Mouse (Mus musculus) heart, adult 2 months (tissue): ENCODE measurements around the gene Gyg. TPM values are rescaled to one million over a fixed set of nuclear protein-coding genes. Genes with fewer than 3 reads are reported as not detected.

Experiments used
- DNase-seq, 2 experiments: peaks; one replicate each; pipeline ENCODE4 v3.0.0; 2021
- H3K27ac ChIP-seq: fragments of 200-600 bp; 2 replicates; pipeline ENCODE4 v1.8.1; 2022
- H3K27me3 ChIP-seq: fragments of 200-500 bp; 2 replicates; pipeline ENCODE4 v1.6.1; 2012; ENCODE audit warnings: mild to moderate bottlenecking, low read length, inconsistent platforms, mixed read lengths; ENCODE audit not compliant: control insufficient read depth, insufficient read depth
- H3K36me3 ChIP-seq: fragments of 200-500 bp; 2 replicates; pipeline ENCODE4 v1.6.1; 2012; ENCODE audit warnings: low read length, inconsistent platforms; ENCODE audit not compliant: control insufficient read depth, insufficient read depth
- H3K4me1 ChIP-seq: fragments of 200-500 bp; 2 replicates; pipeline ENCODE4 v1.6.1; 2011; ENCODE audit warnings: low read length; ENCODE audit not compliant: control insufficient read depth, insufficient read depth
- H3K4me3 ChIP-seq: fragments of 200-600 bp; 2 replicates; pipeline ENCODE4 v1.8.1; 2022
- H3K79me2 ChIP-seq: fragments of 200-500 bp; replicated peaks from 2 replicates; pipeline ENCODE4 v1.6.1; 2012; ENCODE audit warnings: mild to moderate bottlenecking, inconsistent platforms, low read length, moderate library complexity, mixed read lengths; ENCODE audit not compliant: control insufficient read depth, insufficient read depth
- H3K9ac ChIP-seq: fragments of 200-500 bp; 2 replicates; pipeline ENCODE4 v1.6.1; 2012; ENCODE audit warnings: low read depth, mild to moderate bottlenecking, control low read depth, inconsistent platforms, low read length, mixed read lengths
- CTCF ChIP-seq: fragments of 200-600 bp; IDR thresholded peaks from 2 replicates; pipeline ENCODE4 v1.8.1; 2022; ENCODE audit warnings: antibody characterized with exemption, mild to moderate bottlenecking, moderate library complexity
- EP300 ChIP-seq: fragments of 200-500 bp; IDR thresholded peaks from 2 replicates; pipeline ENCODE4 v1.6.1; 2011; ENCODE audit warnings: low read depth, low read length, control low read depth; ENCODE audit not compliant: insufficient read depth
- POLR2A ChIP-seq: fragments of 200-500 bp; IDR thresholded peaks from 2 replicates; pipeline ENCODE4 v1.6.1; 2011; ENCODE audit warnings: mild to moderate bottlenecking, low read depth, low read length, control low read depth; ENCODE audit not compliant: insufficient read depth
- WGBS: fragments of 180-500 bp; shearing (Covaris S2); methylation state at CpG from one replicate; pipeline ENCODE4 v1.1.7; 2018; 5-methylcytosine and 5-hydroxymethylcytosine counted together
- intact Hi-C: fragments of 180-260 bp; cut with DNase I; formaldehyde crosslinking; loops from one replicate; pipeline ENCODE4 v1.15.1; 2025
- polyA plus RNA-seq: library from polyadenylated mRNA; depleted of rRNA; stranded (reverse); fragments of >200 nt; gene quantifications from 2 replicates; pipeline ENCODE4 v1.2.3, GENCODE M21; 2012
- total RNA-seq, 2 experiments: library from RNA; stranded (reverse); gene quantifications; 2 replicates each; pipeline ENCODE4 v1.2.3; 2021

Gyg gene
- total and polyA plus RNA-seq, 3 experiments, result 114 to 161 (median 145) TPM

- no peak overlapping the region for H3K27ac ChIP-seq
- H3K4me3 ChIP-seq, result no peak overlapping the region
- H3K4me1 ChIP-seq, result no peaks in the 10 kb centered on the region; the same call in 1 of the 2 replicates
- H3K79me2 ChIP-seq, result no peaks in the 10 kb centered on the region
- H3K36me3 ChIP-seq, result peaks cover 32% of the 10 kb centered on the region
- no peak for DNase-seq
- no peaks in the 10 kb centered on the region for H3K27me3 ChIP-seq
- 78% methylated on average over 1 of the region's 1 CpGs for WGBS
- TF ChIP-seq EP300, result no peak
- no peak for TF ChIP-seq POLR2A
- TF ChIP-seq CTCF, result no peak
- no peak overlapping the region for H3K9ac ChIP-seq
- intact Hi-C loops, result no loop called here
Observed at GRCm38 (mm10) chr3:20145696-20146113, 9.4 kb downstream of the Gyg start.

- H3K4me1 ChIP-seq, result no peaks in the 10 kb centered on the region
Observed at GRCm38 (mm10) chr3:20144401-20144800, 10.7 kb downstream of the Gyg start.

GRCm38 (mm10) chr3:20143726-20144125, 11.4 kb downstream of the Gyg start:
- TF ChIP-seq EP300, result no peak
- TF ChIP-seq CTCF, result no peak
- TF ChIP-seq POLR2A, result no peak
- Histone ChIP-seq H3K27ac (no peak overlapping the region), H3K27me3 (no peaks in the 10 kb centered on the region), H3K79me2 (no peaks in the 10 kb centered on the region; the same call in 1 of the 2 replicates), H3K4me1 (no peaks in the 10 kb centered on the region), H3K9ac (no peak overlapping the region), H3K36me3 (peaks cover 18% of the 10 kb centered on the region), H3K4me3 (no peak overlapping the region)
- DNase-seq, result no peak
- WGBS, result 82% methylated on average over 3 of the region's 3 CpGs
- intact Hi-C loops, result no loop called here

More at GRCm38 (mm10) chr3:20144401-20144800, 10.7 kb downstream of the Gyg start:
- H3K9ac ChIP-seq, result no peak overlapping the region
- H3K27me3 ChIP-seq, result no peaks in the 10 kb centered on the region
- peaks cover 23% of the 10 kb centered on the region for H3K36me3 ChIP-seq
- 61% methylated on average over 2 of the region's 2 CpGs for WGBS
- no peaks in the 10 kb centered on the region; the same call in 1 of the 2 replicates for H3K79me2 ChIP-seq
- intact Hi-C loops, result no loop called here
- H3K27ac ChIP-seq, result no peak overlapping the region
- DNase-seq, result no peak
- TF ChIP-seq CTCF, result no peak
- TF ChIP-seq EP300, result no peak
- no peak for TF ChIP-seq POLR2A
- no peak overlapping the region for H3K4me3 ChIP-seq

- TF ChIP-seq CTCF (no peak), EP300 (no peak)
- WGBS, result 67% methylated on average over 3 of the region's 3 CpGs
- Histone ChIP-seq H3K9ac (no peak overlapping the region), H3K4me1 (no peaks in the 10 kb centered on the region), H3K27me3 (no peaks in the 10 kb centered on the region), H3K36me3 (peaks cover 18% of the 10 kb centered on the region), H3K27ac (no peak overlapping the region), H3K4me3 (no peak overlapping the region), H3K79me2 (no peaks in the 10 kb centered on the region; the same call in 1 of the 2 replicates)
- DNase-seq, result no peak
- intact Hi-C loops, result no loop called here
Observed at GRCm38 (mm10) chr3:20142576-20142975, 12.5 kb downstream of the Gyg start.

GRCm38 (mm10) chr3:20142101-20142500, 13.0 kb downstream of the Gyg start:
- Histone ChIP-seq H3K36me3 (peaks cover 18% of the 10 kb centered on the region), H3K9ac (no peak overlapping the region), H3K4me1 (no peaks in the 10 kb centered on the region), H3K79me2 (no peaks in the 10 kb centered on the region; the same call in 1 of the 2 replicates), H3K27me3 (no peaks in the 10 kb centered on the region), H3K4me3 (no peak overlapping the region), H3K27ac (no peak overlapping the region)
- no peak for DNase-seq
- WGBS, result 78% methylated on average over 2 of the region's 2 CpGs
- TF ChIP-seq POLR2A (no peak), CTCF (no peak), EP300 (no peak)
- intact Hi-C loops, result no loop called here

GRCm38 (mm10) chr3:20141679-20142078, 13.4 kb downstream of the Gyg start:
- H3K4me3 ChIP-seq, result no peak overlapping the region
- no peaks in the 10 kb centered on the region for H3K4me1 ChIP-seq
- no peaks in the 10 kb centered on the region; the same call in 1 of the 2 replicates for H3K79me2 ChIP-seq
- intact Hi-C loops, result no loop called here
- H3K27ac ChIP-seq, result no peak overlapping the region
- no peak for TF ChIP-seq POLR2A
- no peak for TF ChIP-seq CTCF
- no peak for TF ChIP-seq EP300
- no peak overlapping the region for H3K9ac ChIP-seq
- 68% methylated on average over 1 of the region's 1 CpGs for WGBS
- peaks cover 19% of the 10 kb centered on the region for H3K36me3 ChIP-seq
- no peaks in the 10 kb centered on the region for H3K27me3 ChIP-seq
- DNase-seq, result no peak
